Mouse (Mus musculus) frontal cortex, postnatal 14 days (tissue): ENCODE measurements at regions not wholly inside any gene's neighbourhood (a gene's known extent, or its start where the extent isn't known, plus 50 kb on each side); places are given as distances from the start of the nearest gene placed in this dataset.

Source experiments
- DNase-seq, 2 experiments: peaks; one replicate each; pipeline ENCODE4 v3.0.0; 2022; ENCODE audit warnings: low spot score in 2 of 2

DNA sequence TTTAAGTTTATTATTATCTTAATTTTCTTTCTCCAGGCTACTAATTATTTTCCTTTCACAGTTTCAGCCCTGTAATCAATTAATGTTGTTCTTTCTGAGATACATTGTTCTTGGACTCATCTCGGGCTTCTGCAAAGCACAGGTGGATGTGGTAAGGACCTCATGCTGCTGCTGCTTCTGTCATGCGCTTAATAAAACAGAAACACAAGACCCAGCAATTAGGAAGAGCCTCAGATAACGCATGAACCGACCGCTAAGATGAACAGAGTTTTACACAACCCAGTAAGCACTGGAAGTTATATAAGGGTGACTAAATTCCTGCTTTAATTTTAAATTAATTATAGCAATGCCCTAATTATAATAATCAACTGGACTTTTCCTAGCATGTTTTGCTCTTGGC, 70.7 kb upstream of the Gk2 start:
- no peak for DNase-seq
